Mouse (Mus musculus) kidney, embryonic 14.5 days (tissue): Measurements from ENCODE around the gene Zfp384. TPM values are rescaled to one million over a fixed set of nuclear protein-coding genes. Genes with fewer than 3 reads are reported as not detected.

Experiments used
- ATAC-seq: fragments of 200-750 bp; cut with Nextera tagmentation; 2 replicates; pipeline ENCODE4 v1.8.0; 2017; ENCODE audit warnings: moderate number of reproducible peaks, mild to moderate bottlenecking, moderate TSS enrichment, moderate library complexity; ENCODE audit not compliant: low FRiP score, low TSS enrichment
- H3K27ac ChIP-seq: fragments of 300-500 bp; sonication (generic); 2 replicates; pipeline ENCODE4 v1.5.1; 2014; ENCODE audit warnings: low read depth, mild to moderate bottlenecking, low read length, moderate library complexity, mixed read lengths
- H3K27me3 ChIP-seq: fragments of 300-500 bp; sonication (generic); 2 replicates; pipeline ENCODE4 v1.6.1; 2014; ENCODE audit warnings: mild to moderate bottlenecking, low read length; ENCODE audit not compliant: control insufficient read depth, insufficient read depth
- H3K36me3 ChIP-seq: fragments of 300-500 bp; sonication (generic); 2 replicates; pipeline ENCODE4 v1.6.1; 2014; ENCODE audit warnings: low read length, mixed read lengths; ENCODE audit not compliant: control insufficient read depth, insufficient read depth
- H3K4me1 ChIP-seq: fragments of 300-500 bp; sonication (generic); 2 replicates; pipeline ENCODE4 v1.6.1; 2014; ENCODE audit warnings: low read length, mixed read lengths; ENCODE audit not compliant: control insufficient read depth, insufficient read depth
- H3K4me2 ChIP-seq: fragments of 300-500 bp; sonication (generic); replicated peaks from 2 replicates; pipeline ENCODE4 v1.6.1; 2014; ENCODE audit warnings: low read depth, mild to moderate bottlenecking, low read length
- H3K4me3 ChIP-seq: fragments of 300-500 bp; sonication (generic); 2 replicates; pipeline ENCODE4 v1.5.1; 2014; ENCODE audit warnings: mild to moderate bottlenecking, low read length
- H3K9ac ChIP-seq: fragments of 300-500 bp; sonication (generic); 2 replicates; pipeline ENCODE4 v1.6.1; 2014; ENCODE audit warnings: low read depth, mild to moderate bottlenecking, low read length, moderate library complexity
- H3K9me3 ChIP-seq: fragments of 300-500 bp; sonication (generic); 2 replicates; pipeline ENCODE4 v1.6.1; 2016; ENCODE audit warnings: low read length; ENCODE audit not compliant: control insufficient read depth
- WGBS: fragments of 180-500 bp; shearing (Covaris S2); extraction: QIAGEN DNeasy Blood & Tissue Kit; methylation state at CpG from one replicate; pipeline ENCODE4 v1.1.7; 2014; 5-methylcytosine and 5-hydroxymethylcytosine counted together
- polyA plus RNA-seq: library from polyadenylated mRNA; unstranded; fragments of >200 nt; fragmentation: Nextera tagmentation; extraction: Ambion mirVana; gene quantifications from 2 replicates; pipeline ENCODE4 v1.2.1, GENCODE M21; 2014

Gene Zfp384
- polyA plus RNA-seq, 1 experiment from 2014 or later, result 15.0 TPM

DNA sequence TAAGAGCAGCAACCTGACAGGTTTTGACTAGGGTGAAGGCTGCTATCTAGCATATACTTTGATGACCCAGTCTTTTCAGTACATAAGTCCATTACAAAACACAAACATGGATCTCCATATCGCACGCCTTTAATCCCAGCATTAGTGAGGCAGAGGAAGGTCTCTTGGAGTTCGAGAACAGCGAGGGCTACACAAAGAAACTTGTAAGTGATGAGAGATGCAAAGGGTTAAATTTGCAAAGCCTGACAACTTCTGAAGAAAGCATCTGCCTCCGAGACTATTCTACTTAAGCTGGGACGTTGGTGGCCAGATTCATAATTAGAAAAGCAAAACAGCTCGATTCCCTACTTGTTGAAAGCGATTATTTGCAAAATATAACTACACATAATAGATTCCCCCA lies 30.2 kb downstream of the Zfp384 start:
- Histone ChIP-seq H3K27me3 (no peaks in the 10 kb centered on the region), H3K9ac (peak overlapping the region; percentile 45; the same call in 1 of the 2 replicates), H3K4me2 (peak overlapping the region; percentile 49), H3K36me3 (peaks cover 35% of the 10 kb centered on the region), H3K9me3 (no peaks in the 10 kb centered on the region), H3K4me1 (0 out of 2 replicates have a peak, but pooled peaks cover 6% of the 10 kb centered on the region), H3K27ac (peak overlapping the region; percentile 84), H3K4me3 (peak overlapping the region; percentile 82)
- WGBS, result 8% methylated on average over 8 of the region's 8 CpGs
- 0 out of 2 replicates have a peak, but pooled peaks have one; percentile 8 for ATAC-seq

GRCm38 (mm10) chr6:125039533-125040153 lies 30.7 kb downstream of the Zfp384 start, which contains the start of gene Ing4:
Ing4 (plus strand) TSS chr6:125039760.
- WGBS, result 0% methylated on average over 26 of the region's 26 CpGs
- no peaks in the 10 kb centered on the region for H3K27me3 ChIP-seq
- no peaks in the 10 kb centered on the region for H3K9me3 ChIP-seq
- ATAC-seq, result peak; percentile 97
- H3K4me2 ChIP-seq, result peak within 1 kb of the TSS; percentile 82
- H3K4me1 ChIP-seq, result 0 out of 2 replicates have a peak, but pooled peaks cover 6% of the 10 kb centered on the region
- peaks cover 37% of the 10 kb centered on the region for H3K36me3 ChIP-seq
- H3K9ac ChIP-seq, result peak within 1 kb of the TSS; percentile 82
- H3K27ac ChIP-seq, result peak within 1 kb of the TSS; percentile 84
- H3K4me3 ChIP-seq, result peak within 1 kb of the TSS; percentile 82

DNA sequence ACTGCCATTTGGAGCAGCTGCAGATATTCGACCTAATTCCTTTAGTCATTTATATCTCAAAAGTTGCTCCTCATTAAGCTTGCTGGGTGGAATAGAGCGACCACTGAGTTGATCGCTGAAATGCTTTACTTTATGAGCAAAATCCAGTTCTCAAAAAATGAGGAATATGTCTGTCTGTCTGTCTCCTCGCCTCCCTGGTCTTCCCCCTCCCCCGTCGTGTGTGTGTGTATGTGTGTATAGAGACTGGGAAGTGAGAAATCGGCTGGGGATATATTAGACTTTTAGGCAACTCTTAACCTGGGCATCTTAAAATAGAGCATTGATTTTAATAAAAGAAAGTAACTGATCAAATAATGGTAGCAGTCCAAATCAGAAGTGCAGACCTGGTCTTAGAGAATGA lies 31.3 kb downstream of the Zfp384 start:
- ATAC-seq, result no peak
- Histone ChIP-seq H3K9me3 (no peaks in the 10 kb centered on the region), H3K36me3 (peaks cover 36% of the 10 kb centered on the region), H3K4me3 (peak overlapping the region; percentile 82), H3K27ac (peak overlapping the region; percentile 77; the same call in 1 of the 2 replicates), H3K4me2 (peak overlapping the region; percentile 82), H3K9ac (peak overlapping the region; percentile 82), H3K4me1 (0 out of 2 replicates have a peak, but pooled peaks cover 6% of the 10 kb centered on the region), H3K27me3 (no peaks in the 10 kb centered on the region)
- WGBS, result 18% methylated on average over 7 of the region's 7 CpGs

DNA sequence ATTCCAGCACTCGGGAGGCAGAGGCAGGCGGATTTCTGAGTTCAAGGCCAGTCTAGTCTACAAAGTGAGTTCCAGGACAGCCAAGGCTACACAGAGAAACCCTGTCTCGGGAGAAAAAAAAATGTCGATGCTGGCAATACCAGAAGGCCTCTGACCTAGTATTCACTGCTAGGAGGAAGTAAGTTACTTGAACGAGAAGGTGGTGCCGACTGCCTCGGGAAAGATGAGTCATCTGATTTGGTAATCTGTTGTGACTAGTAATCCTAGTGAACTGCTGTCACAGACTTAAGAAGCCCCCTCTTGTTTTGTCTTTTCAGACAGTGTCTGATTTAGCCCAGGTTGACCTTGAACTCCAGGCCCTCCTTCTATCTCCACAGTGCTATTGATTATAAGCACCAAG lies 32.1 kb downstream of the Zfp384 start:
- no peaks in the 10 kb centered on the region for H3K9me3 ChIP-seq
- no peak overlapping the region; the same call in 1 of the 2 replicates for H3K4me2 ChIP-seq
- no peak for ATAC-seq
- H3K36me3 ChIP-seq, result peaks cover 34% of the 10 kb centered on the region
- H3K4me3 ChIP-seq, result no peak overlapping the region
- WGBS, result 91% methylated on average over 7 of the region's 7 CpGs
- 0 out of 2 replicates have a peak, but pooled peaks cover 6% of the 10 kb centered on the region for H3K4me1 ChIP-seq
- no peak overlapping the region for H3K27ac ChIP-seq
- no peak overlapping the region for H3K9ac ChIP-seq
- no peaks in the 10 kb centered on the region for H3K27me3 ChIP-seq

GRCm38 (mm10) chr6:125042081-125042480 lies 33.1 kb downstream of the Zfp384 start:
- H3K4me3 ChIP-seq, result no peak overlapping the region
- H3K9ac ChIP-seq, result no peak overlapping the region
- WGBS, result 94% methylated on average over 7 of the region's 7 CpGs
- no peaks in the 10 kb centered on the region for H3K27me3 ChIP-seq
- H3K9me3 ChIP-seq, result no peaks in the 10 kb centered on the region
- 0 out of 2 replicates have a peak, but pooled peaks cover 6% of the 10 kb centered on the region for H3K4me1 ChIP-seq
- H3K36me3 ChIP-seq, result peaks cover 37% of the 10 kb centered on the region
- H3K27ac ChIP-seq, result no peak overlapping the region
- ATAC-seq, result no peak
- H3K4me2 ChIP-seq, result no peak overlapping the region

DNA sequence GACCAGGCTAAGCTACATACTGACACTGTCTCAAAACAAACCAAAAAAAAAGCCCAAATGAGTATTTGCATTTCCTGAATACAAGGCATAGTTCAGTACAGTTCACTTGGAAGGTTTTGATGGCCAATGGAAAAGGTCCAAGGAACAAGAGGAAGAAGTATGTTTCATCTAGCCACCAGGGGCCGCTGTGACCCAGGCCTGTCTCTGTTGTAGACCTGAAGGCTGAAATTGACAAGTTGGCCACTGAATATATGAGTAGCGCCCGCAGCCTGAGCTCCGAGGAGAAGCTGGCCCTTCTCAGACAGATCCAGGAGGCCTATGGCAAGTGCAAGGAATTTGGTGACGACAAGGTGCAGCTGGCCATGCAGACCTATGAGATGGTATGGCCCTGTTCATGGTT lies 37.7 kb downstream of the Zfp384 start:
- Histone ChIP-seq H3K9ac (no peak overlapping the region), H3K4me1 (no peaks in the 10 kb centered on the region), H3K27ac (no peak overlapping the region), H3K36me3 (peaks cover 79% of the 10 kb centered on the region), H3K27me3 (no peaks in the 10 kb centered on the region), H3K4me2 (no peak overlapping the region), H3K9me3 (no peaks in the 10 kb centered on the region), H3K4me3 (no peak overlapping the region)
- ATAC-seq, result peak; percentile 19; the same call in 1 of the 2 replicates
- WGBS, result 40% methylated on average over 5 of the region's 5 CpGs

DNA sequence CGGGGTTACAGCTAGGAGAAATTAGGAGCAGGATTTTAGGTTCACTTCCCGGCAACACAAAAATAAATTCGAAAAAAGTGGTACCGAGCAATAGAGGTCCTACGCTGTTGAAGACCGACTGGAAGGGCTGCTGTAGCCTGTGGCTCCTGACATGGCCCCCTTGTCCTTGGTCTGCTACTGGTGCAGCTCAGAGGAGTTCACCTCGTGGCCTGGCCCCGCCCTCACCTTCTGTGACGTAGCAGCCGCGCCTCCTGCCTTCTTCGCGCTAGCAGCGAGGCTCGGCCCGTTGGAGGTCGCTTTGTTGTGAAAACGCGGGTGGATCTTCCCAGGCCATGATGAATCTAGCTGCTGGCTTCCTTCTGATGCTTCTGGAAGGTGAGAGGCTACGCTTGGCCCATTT lies 40.7 kb downstream of the Zfp384 start, which contains the start of gene Acrbp:
Gene Acrbp, plus strand, starts transcription at position 12 of the 400 bp plus-strand sequence.
- no peaks in the 10 kb centered on the region for H3K27me3 ChIP-seq
- no peaks in the 10 kb centered on the region for H3K4me1 ChIP-seq
- no peak within 1 kb of the TSS for H3K4me3 ChIP-seq
- no peak for ATAC-seq
- no peak within 1 kb of the TSS for H3K27ac ChIP-seq
- no peaks in the 10 kb centered on the region for H3K9me3 ChIP-seq
- peaks cover 80% of the 10 kb centered on the region for H3K36me3 ChIP-seq
- H3K9ac ChIP-seq, result no peak within 1 kb of the TSS
- no peak within 1 kb of the TSS for H3K4me2 ChIP-seq
- 36% methylated on average over 20 of the region's 20 CpGs for WGBS

GRCm38 (mm10) chr6:125051237-125051636 lies 42.3 kb downstream of the Zfp384 start:
- H3K4me2 ChIP-seq, result no peak overlapping the region
- no peak overlapping the region for H3K9ac ChIP-seq
- H3K4me3 ChIP-seq, result no peak overlapping the region
- peaks cover 74% of the 10 kb centered on the region for H3K36me3 ChIP-seq
- 76% methylated on average over 5 of the region's 5 CpGs for WGBS
- H3K9me3 ChIP-seq, result no peaks in the 10 kb centered on the region
- no peak for ATAC-seq
- no peaks in the 10 kb centered on the region for H3K4me1 ChIP-seq
- H3K27me3 ChIP-seq, result no peaks in the 10 kb centered on the region
- H3K27ac ChIP-seq, result no peak overlapping the region

- H3K4me3 ChIP-seq, result no peak overlapping the region
- peak; percentile 85 for ATAC-seq
- H3K4me2 ChIP-seq, result no peak overlapping the region
- H3K36me3 ChIP-seq, result no peaks in the 10 kb centered on the region
- no peak overlapping the region; the same call in 1 of the 2 replicates for H3K9ac ChIP-seq
- H3K4me1 ChIP-seq, result 0 out of 2 replicates have a peak, but pooled peaks cover 6% of the 10 kb centered on the region
- 21% methylated on average over 6 of the region's 6 CpGs for WGBS
- no peak overlapping the region for H3K27ac ChIP-seq
- no peaks in the 10 kb centered on the region for H3K9me3 ChIP-seq
- no peaks in the 10 kb centered on the region for H3K27me3 ChIP-seq
Observed at GRCm38 (mm10) chr6:125061493-125061892, 52.5 kb downstream of the Zfp384 start.
